Mouse (Mus musculus) right cerebral cortex, postnatal 4 days (tissue): ENCODE measurements at regions not wholly inside any gene's neighbourhood (a gene's known extent, or its start where the extent isn't known, plus 50 kb on each side); places are given as distances from the start of the nearest gene placed in this dataset.

Experiments used
- DNase-seq: peaks from one replicate; pipeline ENCODE4 v3.0.0-alpha.2; 2022

DNA sequence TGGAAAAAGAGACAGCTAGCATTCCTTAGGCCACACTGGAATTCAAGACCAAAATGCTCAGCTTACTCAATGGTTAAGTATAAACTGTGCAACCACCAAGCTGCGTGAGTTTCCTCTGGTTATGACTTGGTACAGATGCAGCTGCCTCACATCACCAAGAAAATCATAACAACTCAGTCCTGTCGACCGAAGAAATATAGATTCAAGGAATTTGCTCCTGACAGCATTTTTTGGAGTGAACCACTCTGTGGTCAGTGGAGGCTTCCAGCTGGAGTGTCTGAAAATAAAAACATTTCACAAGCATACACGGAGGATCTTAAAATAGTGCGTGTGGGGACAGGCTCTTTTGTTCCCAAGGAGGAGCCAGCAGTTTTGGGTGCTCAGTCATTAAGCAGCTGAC, 253.8 kb downstream of the Bckdhb start:
- no peak for DNase-seq

DNA sequence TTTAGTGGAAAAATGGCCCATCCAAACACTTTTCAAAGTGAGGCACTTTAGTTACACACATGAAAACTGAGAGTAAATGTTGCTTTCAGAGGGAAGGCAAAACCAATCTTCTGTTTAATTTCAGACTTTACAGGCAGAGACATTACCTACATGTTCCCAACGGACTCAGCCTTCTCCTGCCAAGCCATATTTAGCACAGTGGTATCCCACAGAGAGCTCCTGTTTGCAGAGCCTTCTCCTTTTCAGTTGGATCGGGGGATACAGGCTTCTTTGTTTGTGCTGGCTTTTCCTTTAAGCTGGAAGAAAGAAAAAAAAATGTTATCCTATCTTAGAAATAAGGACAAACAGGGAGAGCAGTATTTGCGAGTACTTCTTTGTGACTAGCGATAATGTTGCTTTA, 254.3 kb downstream of the Bckdhb start:
- DNase-seq = no peak

DNA sequence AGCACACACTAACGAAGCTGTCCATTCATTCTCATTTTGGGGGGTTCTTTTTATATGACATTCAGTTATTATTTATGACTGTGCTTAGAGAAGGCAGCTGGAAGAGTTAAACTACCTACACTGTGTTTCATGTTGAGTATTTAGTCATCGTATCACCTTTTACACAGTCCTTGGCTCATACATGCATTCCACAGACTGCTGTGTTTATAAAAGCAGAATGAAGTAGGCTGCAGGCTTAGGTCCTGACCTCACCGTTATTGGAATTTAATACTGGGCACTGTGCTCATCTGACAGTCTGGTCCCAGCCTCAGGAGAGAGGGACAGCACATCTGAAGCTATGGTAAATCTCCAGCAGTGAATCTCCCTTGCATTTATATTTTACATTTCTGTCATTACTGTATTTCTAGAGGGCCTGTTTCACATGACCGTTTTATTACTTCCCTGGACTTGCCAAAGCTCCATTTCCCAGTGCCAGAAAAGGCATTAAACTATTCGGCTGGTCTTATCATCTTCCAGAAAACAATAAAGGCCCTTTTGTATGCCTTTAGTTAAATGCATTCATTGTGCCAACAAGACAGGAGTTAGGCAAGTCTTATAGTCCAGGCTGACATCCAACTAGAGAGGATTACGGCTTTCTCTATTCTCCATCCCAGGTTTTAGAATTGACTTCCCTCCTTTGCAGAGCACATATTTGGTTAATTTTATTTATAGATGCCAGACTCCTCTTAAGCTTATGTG, 258.9 kb downstream of the Bckdhb start:
- DNase-seq = no peak

DNA sequence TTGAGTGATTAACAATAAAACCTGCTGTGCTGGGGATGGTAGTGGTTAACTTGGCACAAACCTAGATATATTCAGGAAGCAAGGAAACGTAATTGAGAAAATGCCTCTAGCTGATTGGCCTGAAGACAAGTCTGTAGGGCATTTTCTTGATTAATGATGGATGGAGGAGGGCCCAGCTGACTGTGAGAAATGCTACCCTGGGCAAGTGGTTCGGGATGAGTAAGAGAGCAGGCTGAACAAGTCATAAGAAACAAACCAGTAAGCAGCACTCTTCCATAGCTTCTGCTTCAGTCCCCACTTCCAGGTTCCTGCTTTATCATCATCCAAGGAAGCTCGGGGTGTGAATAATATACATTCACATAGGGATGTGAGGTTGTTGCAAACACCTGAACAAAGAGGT, 262.6 kb downstream of the Bckdhb start:
- no peak for DNase-seq

DNA sequence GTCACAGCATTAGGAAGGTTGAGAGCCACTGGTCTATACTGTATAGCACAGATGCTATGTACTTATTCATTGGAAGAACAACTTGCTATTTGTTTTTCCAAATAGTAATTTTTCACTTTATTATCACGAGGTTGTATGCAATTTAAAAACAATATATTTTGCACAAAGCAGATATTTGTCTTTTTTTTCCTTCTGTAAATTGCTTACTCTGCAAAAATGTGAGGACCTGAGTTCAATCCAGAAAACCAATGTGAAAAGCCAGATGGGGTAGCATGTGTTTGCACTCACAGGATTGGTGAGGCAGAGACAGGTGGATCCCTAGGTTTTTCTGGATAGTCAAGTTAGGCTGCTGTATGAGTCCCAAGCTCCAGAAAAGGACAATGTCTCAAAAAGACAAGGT, 268.5 kb downstream of the Bckdhb start:
- DNase-seq = no peak

DNA sequence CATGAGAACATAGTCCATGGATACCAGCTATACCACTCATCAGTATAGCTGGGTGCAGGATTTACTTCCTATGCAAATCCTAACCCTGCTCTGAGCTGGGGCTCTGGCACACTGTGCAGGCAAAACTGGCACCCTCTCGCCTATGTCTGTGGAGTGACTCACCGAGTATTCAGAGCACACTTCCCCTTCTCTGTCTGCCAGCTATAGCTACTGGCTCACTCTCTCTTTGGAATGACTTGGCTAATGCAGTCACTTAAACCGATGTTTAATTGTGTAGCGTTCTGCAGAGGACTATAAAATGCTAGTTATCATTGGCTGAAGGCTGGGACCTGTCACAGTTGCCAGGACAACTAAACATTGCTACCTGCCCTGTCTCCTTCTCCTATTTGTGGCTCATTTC, 269.8 kb downstream of the Bckdhb start:
- peak; percentile 23 for DNase-seq

DNA sequence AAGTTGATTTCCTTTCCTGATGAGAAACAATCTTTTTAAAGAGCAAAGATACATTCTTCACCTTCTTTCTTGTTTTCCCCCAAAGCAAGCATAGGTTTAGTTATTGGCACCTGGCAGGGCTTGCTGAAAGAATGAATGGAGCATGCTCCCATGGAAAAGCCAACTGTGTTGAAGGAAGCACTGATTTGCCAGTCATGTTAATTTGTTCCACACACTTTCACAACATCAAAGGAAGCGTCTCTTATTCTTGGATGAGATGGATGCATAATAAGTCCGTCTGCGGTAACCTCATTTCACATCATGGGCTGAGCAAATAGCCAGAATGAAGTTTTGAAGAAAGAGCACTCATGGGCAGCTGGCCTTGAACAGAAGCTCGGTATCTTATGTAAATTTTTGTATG, 270.4 kb downstream of the Bckdhb start:
- no peak for DNase-seq

DNA sequence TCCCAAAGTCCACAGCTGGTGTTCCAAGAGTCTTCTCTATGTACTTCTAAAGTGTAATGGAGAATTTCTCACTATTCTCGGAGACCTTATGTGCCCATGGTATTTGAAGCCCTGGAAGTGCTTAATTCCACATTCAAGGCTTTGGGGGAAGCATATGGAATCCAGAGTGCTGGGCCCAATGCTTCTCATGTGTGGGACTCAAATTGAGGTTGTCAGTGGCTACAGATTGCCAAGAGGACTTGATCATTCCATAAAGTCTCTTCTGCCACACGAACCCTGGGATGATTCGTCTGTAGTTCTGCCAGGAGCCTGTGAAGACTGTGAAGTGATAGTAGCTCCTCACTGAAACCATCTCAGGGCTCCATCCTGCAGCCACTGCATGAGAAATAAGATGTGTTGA, 275.3 kb downstream of the Bckdhb start:
- no peak for DNase-seq

DNA sequence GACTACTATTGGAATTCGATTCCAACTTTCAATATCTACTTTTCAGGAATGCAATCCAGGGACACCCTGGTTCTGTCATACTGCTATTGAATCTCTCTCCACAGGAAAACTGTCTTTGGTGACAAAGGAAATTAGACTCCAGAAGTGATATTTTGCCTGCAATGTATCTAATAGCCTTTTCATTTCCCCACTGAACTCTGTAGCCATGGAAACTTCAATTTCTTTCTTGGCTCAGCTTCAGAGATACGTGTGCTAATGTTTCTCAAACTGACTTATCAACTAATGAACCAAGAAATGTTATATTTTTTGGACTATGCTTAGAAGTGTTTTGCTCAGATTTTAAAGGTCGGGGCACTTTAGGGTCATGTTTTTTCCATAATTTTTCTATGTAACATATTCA, 279.1 kb downstream of the Bckdhb start:
- DNase-seq = no peak

DNA sequence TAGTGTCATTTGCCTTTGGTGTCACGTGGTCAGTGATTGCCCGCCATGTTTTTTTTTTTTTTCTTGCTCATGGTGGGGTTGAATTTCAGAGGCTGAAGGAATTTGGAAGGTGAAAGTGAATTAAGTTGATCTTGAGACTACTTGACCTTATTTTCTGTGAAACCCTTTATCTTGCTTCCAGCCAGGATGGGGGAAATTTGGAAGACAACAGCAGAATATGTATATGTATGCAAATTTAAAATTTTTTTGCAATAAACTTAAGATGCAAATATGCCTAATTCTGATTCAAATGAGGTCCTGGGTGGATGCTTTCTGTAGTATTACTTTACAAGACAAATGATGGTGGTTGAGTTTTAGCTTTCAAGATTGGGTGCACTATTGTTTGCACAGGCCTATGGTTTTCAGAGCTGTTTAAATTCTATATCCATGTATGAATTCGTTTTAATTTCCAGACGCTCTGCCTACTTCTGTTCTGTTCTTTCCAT, 315.6 kb downstream of the Bckdhb start:
- no peak for DNase-seq

DNA sequence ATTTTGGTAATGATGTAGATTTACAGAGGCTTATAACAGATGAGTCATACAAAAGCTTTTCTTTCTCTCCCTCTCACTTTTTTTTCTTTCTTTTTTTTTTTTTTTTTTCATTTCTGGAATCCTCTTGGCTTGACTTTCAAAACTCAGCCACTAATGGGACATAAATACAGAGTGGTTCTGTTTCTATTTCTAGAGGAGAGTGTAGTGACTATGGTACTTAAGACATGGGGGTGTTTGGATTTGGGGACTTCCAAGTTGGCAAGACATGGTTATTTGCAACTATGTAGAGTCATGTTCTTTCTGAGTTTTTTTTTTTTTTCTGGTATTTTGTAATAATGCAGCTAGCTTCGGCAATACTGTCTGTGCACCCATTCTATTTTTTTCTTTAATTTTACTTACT, 324.8 kb downstream of the Bckdhb start:
- no peak for DNase-seq

DNA sequence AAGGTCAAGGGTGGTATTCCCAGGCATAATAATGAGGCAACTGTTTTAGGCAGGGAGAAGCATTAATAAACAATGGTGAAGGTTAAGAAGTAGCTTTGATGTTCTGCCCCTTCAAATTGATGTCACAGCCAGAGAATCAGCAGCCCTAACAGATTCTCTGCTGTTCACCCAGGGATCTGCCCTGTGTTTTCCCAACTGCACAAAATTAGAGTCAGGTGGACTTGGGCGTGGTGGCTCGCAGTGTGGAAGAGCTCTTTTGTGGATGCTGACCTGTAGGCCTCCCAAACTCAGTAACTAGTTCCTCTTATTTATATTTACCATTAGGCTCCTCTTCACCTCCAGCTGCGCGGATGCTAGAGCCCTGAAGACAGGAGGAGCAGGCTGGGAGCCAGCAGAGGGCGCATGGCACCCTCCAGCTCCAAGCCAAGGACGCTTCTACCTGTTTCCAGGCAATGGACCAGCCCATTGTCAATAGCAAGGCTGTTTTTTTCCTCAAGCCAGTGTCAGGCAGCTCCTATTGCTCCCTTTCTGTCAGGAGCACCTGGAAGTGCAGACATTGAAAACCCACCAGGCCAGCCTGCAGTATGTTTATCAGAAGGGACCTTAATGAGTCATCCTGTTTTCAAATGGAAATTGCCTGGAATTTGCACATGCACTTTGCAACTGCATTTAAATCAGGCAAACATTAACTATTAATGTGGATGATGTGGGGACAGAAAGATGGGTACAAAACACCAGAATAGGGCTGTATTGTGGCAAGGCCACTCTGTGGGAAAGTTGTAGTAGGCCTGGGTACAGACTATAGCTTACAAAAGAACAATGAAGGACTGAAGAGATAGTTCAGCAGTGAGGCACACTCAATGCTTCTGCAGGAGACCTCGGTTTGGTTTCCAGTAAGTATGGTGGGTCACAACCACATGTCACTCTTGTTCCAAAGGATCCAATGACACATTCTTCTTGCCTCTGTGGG, 328.4 kb downstream of the Bckdhb start:
- peak; percentile 46 for DNase-seq

DNA sequence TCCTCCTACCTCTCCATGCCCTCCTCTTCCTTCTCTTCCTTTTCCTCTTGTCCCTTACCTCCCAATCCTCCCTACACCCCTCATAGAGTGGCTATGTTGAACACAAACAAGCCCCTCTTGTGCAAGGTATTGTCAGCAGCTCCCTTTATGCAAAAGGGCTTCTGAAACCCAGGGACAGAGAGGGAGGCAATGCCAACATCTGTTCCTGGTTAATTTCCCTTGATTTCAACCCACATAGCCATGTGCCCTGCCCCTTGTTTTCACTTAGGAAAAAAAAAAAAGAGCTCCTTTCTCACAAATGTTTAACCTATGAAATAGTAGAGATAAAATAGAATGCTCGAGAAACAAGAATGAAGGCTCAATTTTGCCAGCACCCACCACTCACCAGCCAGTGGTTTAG, 333.5 kb downstream of the Bckdhb start:
- DNase-seq = no peak

DNA sequence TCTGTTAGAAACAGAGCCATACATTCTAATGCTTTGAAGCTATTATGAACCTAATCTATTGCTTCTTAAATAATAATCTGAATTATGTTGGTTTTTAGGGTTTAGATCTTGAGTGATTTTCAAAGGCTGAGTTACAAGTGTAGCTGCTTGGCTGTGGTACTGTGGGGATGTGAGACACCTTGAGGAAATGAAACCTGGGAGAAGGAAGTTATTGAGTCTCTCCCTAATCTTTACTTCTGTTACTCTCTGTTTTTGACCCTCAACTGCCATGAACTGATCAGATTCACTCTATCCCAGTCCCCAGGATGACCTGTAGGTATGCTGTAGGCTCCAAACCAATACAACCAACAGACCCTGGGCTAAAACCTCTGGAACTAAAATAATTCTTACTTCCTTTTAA, 334.8 kb downstream of the Bckdhb start:
- DNase-seq = no peak

DNA sequence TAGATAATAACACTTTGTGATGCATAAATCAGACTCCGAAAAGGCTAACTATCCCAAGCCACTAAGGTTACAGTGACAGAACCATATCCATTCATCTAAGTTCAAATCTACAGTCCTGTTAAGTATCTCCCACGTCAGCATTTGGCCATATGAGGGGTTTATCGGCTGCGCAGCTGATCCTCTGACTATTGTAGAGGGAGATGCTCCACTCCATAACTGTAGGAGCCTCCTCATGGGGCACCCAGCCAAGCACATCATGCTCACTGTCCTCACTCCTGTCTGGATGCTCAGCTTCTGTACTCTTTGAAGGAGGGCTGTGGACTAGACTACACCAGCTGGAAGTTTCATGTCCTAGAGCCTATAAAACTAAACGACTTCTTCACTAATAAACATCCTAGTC, 337.2 kb downstream of the Bckdhb start:
- DNase-seq = no peak

DNA sequence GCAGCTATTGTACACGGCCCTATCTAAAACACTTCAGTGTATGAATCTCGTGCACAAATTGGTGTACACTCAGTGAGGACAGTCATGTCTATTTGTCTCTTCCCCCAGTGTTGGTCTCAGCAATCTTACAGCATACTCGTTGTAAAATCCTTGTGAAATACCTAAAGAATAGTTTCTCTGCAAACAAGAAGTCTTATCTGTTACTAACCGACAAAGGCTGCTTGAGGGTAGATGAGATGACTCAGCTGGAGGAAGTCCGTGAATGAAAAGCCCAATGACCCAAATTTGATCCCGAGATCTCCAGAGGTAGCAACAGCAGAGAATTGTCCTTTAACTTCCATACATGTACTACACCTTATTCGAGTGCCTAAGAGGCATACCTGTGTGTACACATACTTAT, 342.0 kb downstream of the Bckdhb start:
- DNase-seq = no peak

DNA sequence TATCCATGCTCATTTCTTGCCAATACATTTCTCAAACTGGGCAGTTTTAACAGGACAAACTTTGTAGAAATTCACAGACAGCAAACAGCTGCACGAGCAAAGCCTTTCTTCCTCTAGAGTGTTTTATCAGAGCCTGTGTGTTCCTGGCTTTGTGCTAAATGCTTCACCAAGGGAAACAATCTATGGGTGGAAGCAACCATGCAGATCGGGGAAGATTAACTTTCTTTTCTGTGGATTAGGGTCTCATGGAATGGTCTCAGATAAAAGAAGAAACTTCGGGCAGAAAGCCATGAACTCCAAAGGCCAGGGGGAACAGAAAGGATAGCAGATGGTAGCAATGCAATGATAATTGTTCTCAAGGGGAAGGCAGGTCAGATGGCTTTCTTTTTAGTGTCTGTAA, 349.7 kb downstream of the Bckdhb start:
- no peak for DNase-seq

DNA sequence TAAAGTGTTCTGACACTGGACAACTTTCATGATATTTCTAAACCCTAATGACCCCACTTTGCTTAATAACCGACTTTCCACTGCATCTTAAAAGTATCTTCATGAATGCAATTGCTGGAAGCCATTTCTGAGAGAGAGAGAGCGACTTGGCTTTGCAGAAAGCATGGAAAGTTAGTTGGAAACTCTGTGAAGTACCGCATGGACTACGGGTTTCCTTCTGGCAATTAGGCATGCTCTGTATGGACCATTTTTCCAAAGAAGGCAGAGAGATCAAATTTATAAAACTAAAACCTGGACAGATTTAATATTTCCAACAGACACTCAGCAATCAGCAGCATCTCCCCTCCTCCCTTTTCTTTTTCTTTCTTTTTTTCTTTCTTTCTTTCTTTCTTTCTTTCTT, 353.4 kb downstream of the Bckdhb start:
- DNase-seq = no peak

DNA sequence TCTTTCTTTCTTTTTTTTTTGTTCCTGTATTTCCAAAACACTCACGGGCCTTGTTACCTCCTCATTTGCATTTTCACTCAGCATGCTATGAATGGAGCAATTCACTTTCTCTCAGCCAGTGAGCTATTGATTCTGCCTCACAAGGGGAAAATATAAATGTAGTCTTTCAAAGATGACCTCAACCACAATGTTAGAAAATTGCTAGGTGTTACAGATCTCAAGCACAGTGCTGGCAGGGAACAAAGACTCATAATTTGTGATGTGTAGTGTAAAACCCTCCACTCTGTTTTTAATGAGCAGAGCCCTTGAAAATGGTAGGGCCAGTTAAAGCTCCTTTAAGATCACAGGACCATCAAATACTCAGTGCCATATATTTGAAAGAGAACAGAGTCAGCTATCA, 353.8 kb downstream of the Bckdhb start:
- DNase-seq = no peak

DNA sequence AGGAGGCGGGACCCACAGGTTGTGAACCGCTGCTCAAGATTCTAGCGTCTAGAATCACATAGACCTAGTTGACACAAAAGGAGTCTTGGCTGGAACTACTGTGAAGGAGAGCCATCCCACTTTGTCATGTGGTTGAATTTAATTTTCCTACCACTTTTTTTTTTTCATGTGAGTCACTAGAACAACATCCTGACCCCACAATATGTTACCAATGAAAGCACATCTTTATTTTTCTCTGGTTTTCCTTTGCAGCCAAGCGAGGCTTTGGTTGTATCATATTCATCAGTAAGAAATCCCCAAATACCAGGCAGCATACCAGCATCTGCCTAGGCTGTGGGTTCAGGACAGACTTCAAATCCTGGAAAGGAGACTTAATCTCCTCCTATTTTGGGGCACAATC, 356.0 kb downstream of the Bckdhb start:
- DNase-seq = no peak

DNA sequence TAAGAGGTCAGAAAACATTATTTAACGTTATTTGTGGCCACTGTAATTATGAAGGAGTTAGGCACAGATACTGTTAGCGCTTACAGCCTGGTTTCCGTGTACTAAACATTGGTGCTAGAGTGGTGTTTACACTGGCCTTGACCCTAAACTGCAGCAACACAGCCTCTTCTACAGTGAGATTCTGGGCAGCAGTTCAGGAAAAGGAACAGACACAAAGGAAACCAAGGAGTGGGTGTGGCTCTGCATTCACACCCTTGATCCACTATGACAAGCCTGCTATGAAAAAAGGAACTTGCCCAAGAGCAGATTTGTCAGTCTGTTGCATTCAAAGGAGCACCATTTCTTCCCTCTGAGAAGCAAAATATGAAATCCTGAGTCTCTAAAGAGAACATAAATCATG, 356.7 kb downstream of the Bckdhb start:
- DNase-seq = no peak

DNA sequence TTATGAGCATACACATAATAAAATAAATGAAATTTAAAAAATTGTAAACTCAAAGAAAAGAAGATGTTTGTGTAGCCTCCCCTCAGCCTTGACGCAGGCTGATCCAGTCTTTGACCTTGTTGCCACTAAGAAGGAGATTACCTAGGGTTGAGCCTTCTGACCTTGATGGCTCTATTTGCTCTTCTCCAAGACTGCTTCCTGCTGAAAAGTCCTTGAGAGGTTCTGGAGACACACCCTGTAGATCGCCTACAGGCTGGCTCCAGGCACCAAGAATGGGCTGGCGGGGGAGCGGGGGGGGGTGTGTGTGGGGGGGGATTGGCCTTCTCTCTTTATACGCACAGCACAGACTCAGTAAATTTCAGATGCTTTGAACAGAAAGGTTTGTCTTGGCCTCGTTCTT, 358.4 kb downstream of the Bckdhb start:
- no peak for DNase-seq

DNA sequence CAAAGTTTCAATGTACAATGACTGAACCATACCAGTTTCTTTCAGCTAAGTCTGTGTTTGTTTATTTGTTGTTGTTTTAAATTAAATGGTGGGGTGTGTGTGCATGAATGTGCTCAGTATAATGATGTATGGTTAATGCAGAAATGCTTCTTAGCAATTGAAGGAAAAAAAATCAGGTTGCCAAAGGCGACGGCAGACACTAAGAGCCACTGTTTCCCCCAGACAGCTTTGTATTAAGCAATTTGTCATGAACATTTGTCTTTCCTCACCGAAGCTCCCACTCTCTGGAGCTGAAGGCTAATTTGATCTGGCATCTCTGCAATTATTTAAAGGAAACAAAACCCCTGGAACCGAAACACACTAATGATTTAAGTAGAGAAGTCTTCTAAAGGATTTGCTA, 360.7 kb downstream of the Bckdhb start:
- no peak for DNase-seq

DNA sequence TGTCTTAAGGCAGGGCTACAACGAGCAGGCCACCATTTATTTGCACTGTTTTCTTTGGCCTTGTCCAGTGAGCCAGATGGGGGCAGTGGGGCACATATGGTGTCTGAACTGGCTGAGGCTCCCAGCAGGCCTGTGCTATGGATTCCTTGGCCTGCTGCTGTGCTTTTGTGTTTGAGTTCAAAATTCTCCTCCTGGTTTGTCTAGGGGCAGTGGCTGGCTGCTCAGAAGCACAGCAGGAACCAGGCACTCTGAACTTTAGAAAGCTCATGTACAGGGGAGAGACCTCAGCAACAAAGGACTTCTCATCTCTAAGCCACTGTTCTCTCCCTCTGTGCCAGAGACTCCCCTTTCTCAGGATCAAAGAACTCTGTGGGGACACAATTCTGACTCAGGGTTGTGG, 370.9 kb downstream of the Bckdhb start:
- DNase-seq = no peak
